In genomic region chr11:70765776-70766445, GRCm38 (mm10) we compare ENCODE assay signal across 11 mouse cellular contexts. TPM values are rescaled to one million over a fixed set of nuclear protein-coding genes. Genes with fewer than 3 reads are reported as not detected.
DNase-seq lines count a peak whose midpoint lies in the region; ATAC-seq and TF ChIP-seq lines count a peak whose summit lies in the region.
"Had no signal": no experiment of that assay in that cellular context is flagged by ENCODE, and none has a peak within 500 bp of the region (broad histone marks: within the 10 kb centered on the region; RNA-seq: fewer than 3 reads in every experiment).

No protein-coding gene starts in this region.

- no peak overlapping the region for H3K4me2 ChIP-seq in heart, embryonic 11.5 days
- H3K4me2 ChIP-seq in kidney, postnatal 0 days (ENCODE audit: low read length) = peak overlapping the region; percentile 5
- no peak overlapping the region for H3K4me2 ChIP-seq in midbrain, embryonic 13.5 days (replicated peaks)

- TF ChIP-seq EP300 in heart, adult 2 months (IDR thresholded peaks at IDR 0.05; ENCODE audit: insufficient read depth, low read depth, low read length) = 0 out of 2 replicates have a peak, but pooled peaks have one; percentile 62

- 0 out of 2 replicates have a peak, but pooled peaks have one; percentile 5 for TF ChIP-seq POLR2A in heart, adult 2 months (IDR thresholded peaks at IDR 0.05; ENCODE audit: insufficient read depth, low read depth, low read length)

- 43% methylated on average over 16 of the region's 16 CpGs for WGBS in heart, adult 2 months
- 68% methylated on average over 16 of the region's 16 CpGs for WGBS in heart, embryonic 11.5 days (ENCODE audit: insufficient replicate concordance)
- WGBS in kidney, postnatal 0 days = 69% methylated on average over 16 of the region's 16 CpGs
- 86% methylated on average over 16 of the region's 16 CpGs for WGBS in midbrain, embryonic 13.5 days

- no peak for TF ChIP-seq CTCF in heart, adult 2 months (IDR thresholded peaks at IDR 0.05)
- TF ChIP-seq CTCF in kidney, postnatal 0 days (IDR thresholded peaks at IDR 0.05; ENCODE audit: low read depth) = no peak

- peak overlapping the region; percentile 36; the same call in 1 of the 2 replicates for H3K27ac ChIP-seq in heart, adult 2 months
- H3K27ac ChIP-seq in heart, embryonic 11.5 days (ENCODE audit: low read depth, low read length) = no peak overlapping the region; the same call in 1 of the 2 replicates
- H3K27ac ChIP-seq in kidney, postnatal 0 days = peak overlapping the region; percentile 47; the same call in 1 of the 2 replicates
- no peak overlapping the region for H3K27ac ChIP-seq in midbrain, embryonic 13.5 days
- H3K27ac ChIP-seq: midbrain, embryonic 12.5 days had no signal

- DNase-seq in heart, adult 2 months = peak; percentile 36 to 60
- DNase-seq in A20 (ENCODE audit: low read depth, low spot score) = peak; percentile 74
- peak; percentile 72 to 76 for DNase-seq in adrenal gland, postnatal 36 days
- DNase-seq in kidney, postnatal 0 days (ENCODE audit: low spot score) = peak; percentile 27
- no peak for DNase-seq in cerebellum, postnatal 4 days (ENCODE audit: low spot score in 2 of 2)
- no peak for DNase-seq in cerebellum, adult 9-10 months

- peaks cover 4% of the 10 kb centered on the region for H3K4me1 ChIP-seq in heart, adult 2 months (ENCODE audit: control insufficient read depth, insufficient read depth, low read length)
- 0 out of 2 replicates have a peak, but pooled peaks cover 6% of the 10 kb centered on the region for H3K4me1 ChIP-seq in heart, embryonic 11.5 days (ENCODE audit: control insufficient read depth, insufficient read depth, low read length)
- H3K4me1 ChIP-seq in kidney, postnatal 0 days (replicated peaks; ENCODE audit: insufficient read depth, low read length) = 0 out of 2 replicates have a peak, but pooled peaks cover 4% of the 10 kb centered on the region
- H3K4me1 ChIP-seq in midbrain, embryonic 13.5 days (replicated peaks) = peaks cover 24% of the 10 kb centered on the region

- no peaks in the 10 kb centered on the region for H3K79me2 ChIP-seq in heart, adult 2 months (replicated peaks; ENCODE audit: control insufficient read depth, insufficient read depth, low read length)

- no peak overlapping the region for H3K4me3 ChIP-seq in heart, adult 2 months
- no peak overlapping the region for H3K4me3 ChIP-seq in heart, embryonic 11.5 days (ENCODE audit: low read depth, low read length)
- no peak overlapping the region for H3K4me3 ChIP-seq in kidney, postnatal 0 days (replicated peaks; ENCODE audit: low read depth, low read length)
- no peak overlapping the region for H3K4me3 ChIP-seq in midbrain, embryonic 13.5 days (replicated peaks)
- H3K4me3 ChIP-seq: midbrain, embryonic 12.5 days had no signal

- H3K36me3 ChIP-seq in heart, adult 2 months (ENCODE audit: control insufficient read depth, insufficient read depth, low read length) = peaks cover 10% of the 10 kb centered on the region
- peaks cover 4% of the 10 kb centered on the region; the same call in 1 of the 2 replicates for H3K36me3 ChIP-seq in heart, embryonic 11.5 days (ENCODE audit: control insufficient read depth, insufficient read depth, low read length)
- H3K36me3 ChIP-seq in kidney, postnatal 0 days (ENCODE audit: insufficient read depth, low read length) = peaks cover 3% of the 10 kb centered on the region; the same call in 1 of the 2 replicates
- peaks cover 13% of the 10 kb centered on the region for H3K36me3 ChIP-seq in midbrain, embryonic 13.5 days

- no peaks in the 10 kb centered on the region for H3K27me3 ChIP-seq in heart, adult 2 months (ENCODE audit: control insufficient read depth, insufficient read depth, low read length)
- no peaks in the 10 kb centered on the region for H3K27me3 ChIP-seq in heart, embryonic 11.5 days (ENCODE audit: control insufficient read depth, insufficient read depth, low read length)
- no peaks in the 10 kb centered on the region for H3K27me3 ChIP-seq in kidney, postnatal 0 days (ENCODE audit: insufficient read depth, low read length)
- no peaks in the 10 kb centered on the region for H3K27me3 ChIP-seq in midbrain, embryonic 13.5 days
- H3K27me3 ChIP-seq: midbrain, embryonic 12.5 days had no signal

- ATAC-seq in heart, embryonic 11.5 days (replicated peaks; ENCODE audit: insufficient number of reproducible peaks, low FRiP score, low TSS enrichment) = no peak
- ATAC-seq in kidney, postnatal 0 days (replicated peaks; ENCODE audit: low FRiP score, low read depth) = no peak
- ATAC-seq in midbrain, embryonic 13.5 days = no peak
- ATAC-seq: forebrain, embryonic 14.5 days had no signal

- H3K9ac ChIP-seq in heart, adult 2 months (ENCODE audit: low read depth, low read length) = no peak overlapping the region
- H3K9ac ChIP-seq in heart, embryonic 11.5 days (ENCODE audit: low read depth, low read length) = no peak overlapping the region
- no peak overlapping the region for H3K9ac ChIP-seq in kidney, postnatal 0 days (ENCODE audit: low read depth, low read length)
- H3K9ac ChIP-seq in midbrain, embryonic 13.5 days (replicated peaks) = no peak overlapping the region
- H3K9ac ChIP-seq: midbrain, embryonic 12.5 days had no signal

- intact Hi-C loops in heart, adult 2 months (cut with DNase I) = no loop called here

- H3K9me3 ChIP-seq in heart, embryonic 11.5 days (replicated peaks; ENCODE audit: control insufficient read depth, low read length) = no peaks in the 10 kb centered on the region
- H3K9me3 ChIP-seq in kidney, postnatal 0 days (replicated peaks; ENCODE audit: low read length) = no peaks in the 10 kb centered on the region
- H3K9me3 ChIP-seq in midbrain, embryonic 13.5 days = no peaks in the 10 kb centered on the region
- H3K9me3 ChIP-seq: G1E; midbrain, embryonic 12.5 days had no signal

RNA-seq across cellular contexts. Expression of gene Zfp3, which starts 1.9 kb away (rescaled TPM):
- 1 to 10 TPM; 7.5 to 8.5 TPM for total RNA-seq in heart, adult 2 months (2021)
- polyA plus RNA-seq in heart, adult 2 months (2012; rRNA removed) = 1.5 and 3.5 TPM in 2 replicates
- 7.1 and 9.3 TPM in 2 replicates for polyA plus RNA-seq in heart, embryonic 11.5 days (2014; fragmentation: Nextera tagmentation; extraction: Ambion mirVana)
- 1 to 10 TPM; 8.4 to 9.4 TPM for total RNA-seq in adrenal gland, postnatal 36 days (2021)
- 7.1 and 7.7 TPM in 2 replicates for polyA plus RNA-seq in kidney, postnatal 0 days (2015; fragmentation: Nextera tagmentation; extraction: Ambion mirVana)
- 13.2 and 15.1 TPM in 2 replicates for polyA plus RNA-seq in midbrain, embryonic 13.5 days (2015; fragmentation: Nextera tagmentation; extraction: Ambion mirVana)

RNA-seq across cellular contexts. Expression of gene Scimp, which starts 46.5 kb away (rescaled TPM):
- total RNA-seq in heart, adult 2 months (2021) = under 1 TPM; 0.27 to 0.70 TPM
- 0.84 and 1.00 TPM in 2 replicates for polyA plus RNA-seq in heart, adult 2 months (2012; rRNA removed)
- 0.27 TPM in 1 of 2 replicates, not detected in the other for polyA plus RNA-seq in heart, embryonic 11.5 days (2014; fragmentation: Nextera tagmentation; extraction: Ambion mirVana)
- total RNA-seq in adrenal gland, postnatal 36 days (2021) = 1 to 10 TPM; 1.2 to 1.3 TPM
- 0.55 and 0.84 TPM in 2 replicates for polyA plus RNA-seq in kidney, postnatal 0 days (2015; fragmentation: Nextera tagmentation; extraction: Ambion mirVana)
- polyA plus RNA-seq in midbrain, embryonic 13.5 days (2015; fragmentation: Nextera tagmentation; extraction: Ambion mirVana) = 0.19 TPM in 1 of 2 replicates, not detected in the other
- total RNA-seq: G1E had no signal
- polyA plus RNA-seq: forebrain, embryonic 14.5 days; G1E; midbrain, embryonic 12.5 days had no signal

Comparison
In these comparisons a context has a peak if more than half of its experiments do, and no peak if none do; other contexts are left out.
1. H3K27ac ChIP-seq: peak in heart, adult 2 months (single experiment) and kidney, postnatal 0 days (single experiment); none in heart, embryonic 11.5 days (single experiment) and midbrain, embryonic 13.5 days (single experiment).
2. DNase-seq: peak in heart, adult 2 months (2 of 2), A20 (single experiment), adrenal gland, postnatal 36 days (2 of 2) and kidney, postnatal 0 days (single experiment); none in cerebellum, postnatal 4 days (0 of 2) and cerebellum, adult 9-10 months (single experiment).